Mouse (Mus musculus): ENCODE measurements around the gene Gm20431.
"Not testable (repeated sequence)": the region's sequence is repeated elsewhere in the genome, so short reads cannot be mapped to it uniquely, and the experiment has no call there.

Gene Gm20431

DNA sequence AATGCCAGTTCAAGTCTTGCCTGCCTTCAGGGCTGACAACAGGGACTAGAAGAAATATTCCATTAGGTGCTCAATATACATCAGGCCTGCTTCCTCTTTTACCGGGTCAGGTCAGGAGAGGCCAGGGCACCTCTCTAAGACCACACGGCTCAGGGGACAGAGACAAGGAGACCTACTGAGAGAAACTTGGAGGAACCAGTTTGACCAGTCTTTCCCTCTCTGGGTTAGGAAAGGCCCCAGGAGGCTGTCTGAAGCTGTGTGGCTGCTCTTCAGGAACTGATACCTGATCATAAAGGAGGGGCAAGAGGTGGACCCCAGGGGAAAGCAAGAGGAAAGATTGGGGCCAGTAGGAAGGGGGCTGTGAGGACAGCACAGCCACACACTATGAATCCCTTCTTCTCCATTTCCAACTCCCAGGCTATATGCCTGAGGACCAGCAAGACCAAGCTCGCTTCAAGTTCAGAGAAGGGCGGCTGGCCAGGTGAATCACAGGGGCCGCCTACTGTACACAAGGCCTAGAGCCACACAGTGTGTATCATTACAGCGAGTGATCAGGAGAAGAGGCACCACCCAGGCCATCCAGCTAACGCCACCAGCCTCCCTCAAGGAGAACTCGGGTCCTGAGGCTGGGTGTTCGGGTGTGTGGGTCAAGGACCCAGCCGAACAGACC, 2.0 kb downstream of the Gm20431 start:
- peak; percentile 26 for DNase-seq (ENCODE audit: low read depth)

- DNase-seq (ENCODE audit: low read depth) = no peak
Measured at GRCm38 (mm10) chr2:167658712-167659111, 2.6 kb downstream of the Gm20431 start.

DNA sequence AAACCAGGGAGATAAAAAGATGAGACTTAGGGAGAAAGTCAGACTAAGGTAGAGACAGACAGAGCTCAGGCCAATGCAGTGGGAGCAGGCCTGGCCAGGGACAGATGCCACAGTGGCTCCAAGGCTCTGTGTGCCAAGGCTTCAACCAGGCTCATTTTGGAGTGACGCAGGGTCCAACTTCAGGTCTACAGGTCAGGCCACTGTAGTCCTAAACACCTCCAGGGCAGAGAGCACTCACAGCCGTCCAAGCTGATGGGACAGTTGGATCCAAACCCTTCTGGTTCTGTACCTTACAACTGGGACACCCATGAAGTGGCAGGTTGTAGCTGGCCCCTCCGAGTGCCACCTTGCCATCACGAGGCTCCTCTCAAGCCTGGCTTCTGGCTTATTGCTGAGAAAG, 3.3 kb downstream of the Gm20431 start:
- DNase-seq (ENCODE audit: low read depth) = no peak

DNA sequence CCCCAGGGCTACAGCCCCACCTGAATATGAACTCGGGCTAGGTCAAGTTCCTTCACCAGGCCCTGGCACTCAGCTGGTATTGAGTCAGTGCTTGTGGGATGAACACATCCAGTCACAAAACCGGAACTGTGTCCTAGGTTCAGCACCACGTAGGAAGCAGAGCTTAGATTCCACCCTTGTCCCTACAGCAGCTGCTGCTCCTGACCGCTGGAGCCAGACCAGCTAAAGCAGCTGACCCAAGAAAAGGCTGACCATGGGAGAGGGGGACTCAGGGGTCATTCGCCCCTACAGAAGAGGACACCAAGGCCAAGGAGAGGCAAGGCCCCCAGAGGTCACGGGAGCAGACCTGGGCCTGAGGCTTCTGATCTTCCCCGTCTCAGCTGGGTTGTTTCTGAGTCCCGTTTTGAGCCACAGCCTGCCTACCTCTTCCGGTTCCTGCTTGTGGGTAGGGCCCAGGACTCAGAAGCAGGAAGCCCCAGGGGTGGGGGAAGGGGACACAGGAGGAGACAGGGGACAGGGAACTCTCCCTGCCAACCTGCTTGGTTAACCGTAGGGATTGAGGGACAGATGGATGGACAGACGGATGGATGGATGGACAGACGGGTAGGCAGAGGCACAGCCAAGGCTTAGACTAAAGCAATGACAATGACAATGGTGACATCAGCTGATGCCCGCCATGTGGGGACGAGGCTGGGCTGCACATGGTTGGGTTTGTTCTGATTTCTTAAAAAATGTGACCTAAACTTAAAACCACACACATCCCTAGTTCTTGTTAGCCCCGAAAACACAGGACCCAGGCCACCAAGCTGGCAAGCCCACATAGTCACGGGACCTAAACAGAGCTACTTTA, 4.4 kb downstream of the Gm20431 start:
- DNase-seq (ENCODE audit: low read depth) = no peak

DNA sequence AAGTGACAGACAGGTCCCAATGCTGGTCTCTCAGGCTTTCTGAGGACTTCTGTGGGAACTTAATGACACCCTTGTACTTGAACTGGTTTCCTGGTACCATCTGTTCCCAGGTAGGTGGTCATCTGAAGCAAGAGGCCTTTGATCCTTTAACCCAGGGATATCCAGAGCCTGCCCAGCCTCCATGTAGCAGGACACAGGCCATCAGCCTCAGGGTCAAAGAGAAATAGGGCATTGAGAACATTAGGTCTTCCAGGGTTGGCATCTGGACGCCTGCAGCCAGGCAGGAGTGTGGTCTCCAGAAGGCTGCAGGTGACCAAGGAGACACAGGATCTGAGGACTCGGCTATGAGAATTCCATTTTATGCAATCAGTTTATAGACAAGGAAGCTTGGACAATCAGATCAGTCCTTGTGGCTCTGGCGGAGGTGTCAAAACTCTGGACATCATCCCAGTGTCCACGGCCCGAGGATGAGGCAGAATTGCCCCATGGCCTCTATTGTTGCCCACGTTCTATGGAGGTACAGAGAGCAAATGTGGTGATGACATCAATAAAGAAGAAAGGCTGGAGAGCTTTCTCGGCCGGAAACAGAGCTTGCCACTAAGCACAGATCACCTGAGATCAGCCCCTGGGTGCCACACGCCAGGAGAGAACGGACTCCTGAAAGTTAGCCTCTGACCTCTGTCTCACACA, 6.2 kb downstream of the Gm20431 start:
- no peak for DNase-seq (ENCODE audit: low read depth)

GRCm38 (mm10) chr2:167652694-167653093, 8.6 kb downstream of the Gm20431 start:
- DNase-seq (ENCODE audit: low read depth) = no peak

- no peak for DNase-seq (ENCODE audit: low read depth)
Measured at GRCm38 (mm10) chr2:167651622-167652021, 9.7 kb downstream of the Gm20431 start.

GRCm38 (mm10) chr2:167649290-167650032, 11.8 kb downstream of the Gm20431 start:
- DNase-seq (ENCODE audit: low read depth) = peak; percentile 51

DNA sequence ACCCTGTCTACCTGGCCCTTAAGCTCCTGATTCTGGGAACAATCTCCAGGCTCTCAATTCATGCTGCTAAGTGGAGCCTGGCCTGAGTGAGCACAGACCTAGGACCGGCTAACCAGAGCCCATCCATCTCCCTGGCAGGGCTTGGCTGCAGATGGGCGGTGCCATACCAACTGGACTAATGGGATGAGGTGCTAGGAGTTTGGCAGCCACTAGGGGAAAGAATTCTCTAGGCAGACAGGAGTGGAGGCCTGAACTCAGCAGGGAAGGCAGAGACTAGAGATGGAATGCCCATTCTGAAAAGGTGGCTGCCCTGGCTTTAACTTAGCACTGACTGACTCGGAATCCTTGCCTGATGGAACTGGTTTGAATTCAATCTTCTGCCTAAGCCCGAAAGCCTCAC, 14.9 kb downstream of the Gm20431 start:
- peak; percentile 70 for DNase-seq (ENCODE audit: low read depth)

GRCm38 (mm10) chr2:167643356-167644052, 17.8 kb downstream of the Gm20431 start:
- not testable (repeated sequence) for DNase-seq (ENCODE audit: low read depth)

DNA sequence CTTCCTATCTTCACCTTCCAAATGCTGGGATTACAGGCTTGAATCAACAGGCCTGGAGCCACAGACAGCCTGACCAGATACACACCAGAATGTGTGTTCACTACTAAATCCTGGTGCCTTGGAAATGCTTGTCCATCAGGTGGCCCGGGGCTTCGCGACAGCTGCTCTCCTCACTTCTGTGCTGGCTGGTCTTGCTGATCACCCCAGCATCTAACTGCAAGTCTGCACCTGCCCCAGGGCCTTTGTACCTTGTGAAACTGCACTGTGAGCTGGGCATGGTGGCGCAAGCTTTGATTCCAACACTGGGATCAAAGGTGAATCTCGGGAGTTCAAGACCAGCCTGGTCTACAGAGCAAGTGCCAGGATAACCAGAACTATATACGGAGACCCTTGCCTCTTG, 19.1 kb downstream of the Gm20431 start:
- no peak for DNase-seq (ENCODE audit: low read depth)

DNA sequence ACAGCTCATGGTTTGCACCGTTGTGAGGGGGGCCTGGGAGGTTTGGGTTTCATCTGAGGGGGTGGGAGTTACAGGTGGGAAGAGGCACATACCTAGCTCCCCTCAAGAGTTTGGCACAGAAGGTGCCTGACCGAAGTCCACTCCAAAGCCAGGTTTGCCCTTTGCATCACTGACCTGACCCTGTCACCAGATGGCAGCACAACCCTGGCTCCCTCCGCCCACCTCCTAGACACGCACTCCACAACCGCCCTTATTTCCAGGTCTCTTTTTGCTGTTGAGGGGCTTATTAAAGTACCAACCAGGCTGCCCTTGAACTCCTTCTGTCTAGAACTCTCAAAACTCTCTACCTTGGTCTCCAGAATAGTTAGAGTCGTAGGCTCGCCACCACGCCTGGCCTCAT, 20.0 kb downstream of the Gm20431 start:
- peak; percentile 32 for DNase-seq (ENCODE audit: low read depth)

DNA sequence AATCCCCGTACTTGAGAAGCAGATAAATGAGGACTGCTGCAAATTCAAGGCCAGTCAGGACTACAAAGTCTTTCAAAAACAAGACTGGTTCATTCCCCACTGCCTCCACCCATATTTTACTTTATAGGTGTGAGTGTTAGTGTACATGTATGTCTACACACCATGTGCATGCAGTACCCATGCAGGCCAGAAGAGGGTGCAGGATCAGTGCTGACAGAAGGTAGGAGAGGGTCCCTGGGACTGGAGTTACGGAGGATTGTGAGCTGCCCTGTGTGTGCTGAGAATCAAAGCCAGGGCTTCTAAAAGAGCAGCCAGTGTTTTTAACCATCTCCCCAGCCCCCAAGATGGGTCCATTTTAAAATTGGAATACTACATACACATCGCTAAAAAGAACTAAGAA, 21.0 kb downstream of the Gm20431 start:
- peak; percentile 44 for DNase-seq (ENCODE audit: low read depth)

DNA sequence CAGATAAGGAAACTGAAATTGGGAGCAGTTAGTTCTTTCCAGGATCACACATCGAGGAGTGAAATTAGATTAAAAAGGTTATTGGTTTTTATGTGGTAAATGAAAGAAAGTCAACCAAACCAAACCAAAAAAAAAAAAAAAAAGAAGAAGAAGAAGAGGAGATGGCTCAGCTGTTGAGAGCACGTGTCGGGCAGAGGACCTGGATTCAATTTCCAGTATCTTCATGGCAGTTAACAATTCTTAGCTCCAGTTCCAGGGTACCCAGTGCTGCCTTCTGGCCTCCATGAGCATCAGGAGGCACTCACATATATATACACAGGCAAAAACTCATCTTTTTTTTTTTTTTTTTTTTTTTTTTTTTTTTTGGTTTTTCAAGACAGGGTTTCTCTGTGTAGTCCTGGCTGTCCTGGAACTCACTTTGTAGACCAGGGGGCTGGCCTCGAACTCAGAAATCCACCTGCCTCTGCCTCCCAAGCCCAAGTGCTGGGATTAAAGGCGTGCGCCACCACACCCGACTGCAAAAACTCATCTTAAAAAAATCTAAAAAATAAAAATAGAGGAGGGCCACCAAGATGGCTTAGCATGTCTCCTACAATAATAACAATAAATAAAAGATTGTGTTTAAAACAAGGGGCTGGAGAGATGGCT, 26.3 kb downstream of the Gm20431 start:
- DNase-seq (ENCODE audit: low read depth) = no peak

DNA sequence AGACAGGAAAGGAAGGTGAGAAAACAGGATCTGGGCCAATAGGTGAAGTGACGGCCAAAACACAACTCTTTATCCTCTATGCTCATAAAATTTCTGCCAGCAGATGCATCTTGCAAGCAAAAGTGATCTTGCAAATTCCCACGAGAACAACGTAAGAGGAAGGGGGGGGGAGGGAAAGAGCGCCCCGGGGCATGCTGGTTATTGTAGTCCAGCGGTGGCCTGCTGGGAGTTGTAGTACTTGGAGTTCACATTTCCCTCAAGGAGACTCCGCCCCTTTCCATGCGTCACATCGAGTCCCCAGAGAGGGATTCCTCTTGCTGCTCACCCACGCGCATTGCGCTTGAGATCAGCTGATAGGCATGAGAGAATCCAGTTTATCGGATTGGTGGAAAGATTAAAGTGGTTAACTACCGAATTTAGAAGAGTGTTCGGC, 26.9 kb downstream of the Gm20431 start:
- peak; percentile 100 for DNase-seq (ENCODE audit: low read depth)

- no peak for DNase-seq (ENCODE audit: low read depth)
Measured at GRCm38 (mm10) chr2:167633537-167633872, 27.8 kb downstream of the Gm20431 start.

DNA sequence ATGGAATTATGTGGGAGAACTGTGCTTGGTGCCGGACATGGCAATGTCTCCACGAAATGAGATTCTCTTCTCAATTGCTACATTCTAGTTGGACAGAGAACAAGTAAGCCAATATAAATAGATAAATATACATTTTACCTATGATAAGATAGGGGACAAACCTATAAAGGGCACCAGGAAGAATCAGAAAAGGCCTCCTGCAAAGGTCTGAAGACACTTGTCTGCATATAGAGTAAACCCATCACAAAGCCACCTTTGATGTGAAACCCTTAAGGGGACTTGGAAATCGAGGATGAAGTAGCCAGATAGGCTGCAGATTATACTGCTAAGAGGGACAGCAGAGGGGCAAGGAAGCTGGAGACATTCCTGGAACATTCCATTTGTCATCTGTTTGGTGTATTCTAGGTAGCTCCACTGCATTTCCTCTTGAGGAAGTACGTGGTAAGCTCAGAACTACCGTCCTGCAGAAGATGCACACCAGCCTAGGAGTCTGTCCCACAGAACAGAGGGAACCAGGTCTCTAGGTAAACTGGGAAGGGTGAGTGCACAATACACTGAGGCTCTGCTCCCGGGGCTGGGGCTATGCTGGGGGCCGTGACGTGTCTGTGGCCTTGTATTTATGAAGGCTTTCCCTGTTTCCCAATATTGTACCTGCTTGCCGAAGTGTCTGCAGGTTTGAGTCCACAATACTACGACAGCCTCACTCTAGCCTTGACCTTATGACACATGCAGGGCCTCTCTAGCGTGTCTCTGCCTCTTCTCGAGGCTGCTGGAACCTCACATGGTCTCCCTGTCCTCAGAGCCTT, 28.4 kb downstream of the Gm20431 start:
- no peak for DNase-seq (ENCODE audit: low read depth)

DNA sequence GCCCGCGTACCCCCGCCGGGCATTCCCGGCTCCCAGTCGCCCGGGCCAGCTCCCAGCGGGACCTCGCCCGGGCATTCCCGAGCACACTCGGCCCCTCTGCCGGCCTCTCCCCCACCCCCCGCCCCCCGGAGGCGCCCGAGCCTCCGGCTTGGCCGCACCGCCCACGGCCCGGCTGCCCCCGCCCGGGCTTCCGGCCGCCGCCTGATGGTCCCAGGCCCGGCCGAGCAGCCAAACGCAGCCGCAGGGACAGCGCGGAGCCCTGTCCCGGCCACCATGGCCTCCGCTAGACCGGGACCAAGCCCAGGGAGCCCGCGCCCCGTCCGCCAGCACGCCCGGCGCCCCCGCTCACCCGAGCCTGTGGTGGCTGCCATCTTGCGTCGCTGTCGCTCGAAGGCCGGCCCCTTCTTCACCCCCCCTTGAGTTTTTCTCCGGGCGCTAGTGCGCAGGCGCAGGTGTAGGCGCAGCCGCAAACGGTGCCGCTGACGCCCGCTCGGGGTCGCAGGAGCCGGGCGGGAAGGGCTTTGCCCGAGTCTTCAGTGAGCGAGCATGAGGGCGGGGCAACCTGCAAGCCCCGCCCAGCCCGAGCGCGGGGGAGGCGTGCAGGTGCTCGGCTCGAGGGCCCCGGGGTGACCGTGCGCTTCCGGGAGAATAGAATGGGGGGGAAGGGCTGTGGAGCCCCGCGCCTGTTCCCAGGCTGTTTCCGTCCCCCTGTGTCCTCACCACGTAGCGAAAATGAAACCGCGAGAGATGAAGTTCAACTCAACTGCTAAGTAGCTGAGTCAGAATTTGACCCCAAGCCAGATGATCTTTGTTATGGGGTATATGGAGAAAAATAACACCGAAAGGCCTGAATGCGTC, 29.5 kb downstream of the Gm20431 start, which contains the start of gene Ube2v1:
Gene Ube2v1, minus strand, starts transcription at position 505 of the 858 bp plus-strand sequence.
- DNase-seq (ENCODE audit: low read depth) = peak; percentile 99

- DNase-seq (ENCODE audit: low read depth) = peak; percentile 31
Measured at GRCm38 (mm10) chr2:167631181-167631590, 30.1 kb downstream of the Gm20431 start.

Data from NIH3T3 (cell line).